Mouse (Mus musculus): ENCODE results near the gene Tbl3.

The Tbl3 gene

GRCm38 (mm10) chr17:24706982-24707800 lies at the start of gene Tbl3:
TSS of gene Tbl3 (minus strand) at chr17:24707660.
- 3% methylated on average over 32 of the region's 32 CpGs for WGBS

- WGBS, result 1% methylated on average over 78 of the region's 82 CpGs
Measured at GRCm38 (mm10) chr17:24752415-24753394, 45.2 kb upstream of the Tbl3 start, which contains the start of gene Hs3st6. TSS of gene Hs3st6 (plus strand) at chr17:24752988.

DNA sequence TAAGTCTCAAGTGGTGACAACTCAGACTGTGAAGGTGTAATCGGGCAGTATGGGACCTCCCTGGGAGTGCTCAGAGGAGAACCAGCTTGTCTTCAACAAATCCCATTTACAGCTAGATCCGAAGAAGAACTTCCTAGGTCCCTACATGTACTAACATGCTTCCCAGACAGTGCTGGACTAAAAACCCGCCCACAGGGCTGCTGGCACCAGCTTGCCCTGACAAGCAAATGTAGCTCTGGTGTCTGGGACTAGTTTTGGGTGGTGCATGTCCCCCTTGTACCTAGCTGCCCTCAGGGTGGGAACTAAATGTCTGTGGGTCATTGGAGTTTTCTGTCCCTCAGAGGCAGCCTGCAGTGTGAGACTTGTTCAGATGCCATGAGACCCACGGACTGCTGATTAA lies 44.1 kb upstream of the Tbl3 start:
- WGBS, result 17% methylated on average over 4 of the region's 4 CpGs

DNA sequence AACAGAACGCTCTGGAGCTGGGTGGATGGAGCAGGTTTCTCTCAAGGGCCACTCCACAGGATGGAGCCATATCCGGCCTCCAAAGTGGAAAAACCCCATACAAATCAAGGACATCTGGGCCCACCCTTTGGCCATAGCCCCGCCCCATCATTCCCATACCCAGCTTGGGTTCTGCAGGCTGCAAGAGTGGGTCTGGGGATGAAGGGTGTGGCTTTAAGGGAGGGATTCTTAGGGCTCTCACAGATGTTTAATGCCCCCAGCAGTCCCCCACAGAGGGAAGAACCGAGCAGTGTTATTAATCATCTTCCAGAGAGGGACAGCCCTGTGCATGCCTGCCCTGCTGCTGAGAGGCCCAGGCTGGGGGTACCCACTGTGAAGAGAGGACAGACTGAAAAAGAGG lies 39.5 kb upstream of the Tbl3 start:
- WGBS, result 78% methylated on average over 4 of the region's 4 CpGs

DNA sequence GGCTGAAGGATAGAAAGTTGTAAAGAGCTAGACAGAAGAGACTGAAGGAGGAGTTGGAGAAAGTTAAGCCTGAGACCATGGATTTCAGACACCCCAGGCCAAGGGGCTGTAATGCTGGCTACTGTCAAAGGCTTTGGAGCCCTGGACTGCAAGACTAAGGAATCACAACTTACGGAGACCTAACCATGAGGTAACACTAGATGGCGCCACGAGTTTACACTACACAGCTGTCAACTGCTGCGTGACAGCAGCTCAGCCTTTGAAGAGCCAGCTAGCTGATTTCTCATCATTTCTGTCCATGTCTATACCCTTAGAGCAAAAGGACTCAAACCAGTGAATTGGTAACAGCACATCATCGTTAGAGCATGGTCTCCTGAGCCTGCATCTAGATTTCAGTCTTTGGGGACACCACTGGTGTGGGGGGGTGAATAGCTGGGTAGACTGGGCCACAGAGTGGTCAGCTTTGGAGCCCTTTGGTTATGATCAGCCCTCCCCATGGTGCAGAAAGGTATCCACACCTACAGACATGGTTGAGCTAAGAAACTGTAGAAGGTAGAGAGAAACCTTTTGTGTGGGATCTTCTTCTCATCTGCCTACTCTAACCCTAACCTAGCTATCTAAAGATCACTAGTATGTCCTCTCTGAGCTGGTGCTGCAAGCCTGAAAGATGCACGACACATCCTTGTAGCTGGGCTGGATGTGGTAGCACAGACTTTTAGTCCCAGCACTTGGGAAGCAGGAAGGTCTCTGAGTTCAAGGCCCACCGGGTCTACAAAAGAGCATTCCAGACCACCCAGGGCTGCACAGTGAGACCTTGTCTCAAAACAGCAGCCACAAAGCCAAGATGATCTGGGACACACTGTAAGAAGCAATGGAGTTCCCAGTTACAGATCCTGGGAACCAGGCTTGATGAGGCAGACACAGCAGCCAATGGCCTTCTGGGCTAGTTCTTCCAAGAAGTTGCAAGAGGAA lies 38.4 kb upstream of the Tbl3 start:
- 23% methylated on average over 7 of the region's 7 CpGs for WGBS

DNA sequence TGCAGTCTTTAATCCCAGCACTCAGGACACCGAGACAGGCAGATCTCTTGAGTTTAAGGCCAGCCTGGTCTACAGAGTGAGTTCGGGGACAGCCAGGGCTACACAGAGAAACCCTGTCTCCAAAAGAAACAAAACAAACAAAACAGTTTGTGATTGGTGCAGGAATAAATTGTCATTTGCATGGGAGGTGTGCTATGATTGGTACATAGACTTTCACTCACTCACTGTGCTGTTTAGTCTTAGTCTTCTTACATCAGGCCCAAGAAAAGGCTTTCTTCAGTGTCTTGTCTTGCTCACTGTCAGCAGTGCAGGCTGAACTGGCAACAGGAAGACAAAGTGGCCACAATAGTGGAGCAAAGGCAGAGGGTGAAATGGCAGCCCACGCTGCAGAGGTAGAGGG lies 36.9 kb upstream of the Tbl3 start:
- 81% methylated on average over 3 of the region's 3 CpGs for WGBS

- WGBS, result 81% methylated on average over 5 of the region's 5 CpGs
Measured at GRCm38 (mm10) chr17:24743896-24744295, 36.4 kb upstream of the Tbl3 start.

DNA sequence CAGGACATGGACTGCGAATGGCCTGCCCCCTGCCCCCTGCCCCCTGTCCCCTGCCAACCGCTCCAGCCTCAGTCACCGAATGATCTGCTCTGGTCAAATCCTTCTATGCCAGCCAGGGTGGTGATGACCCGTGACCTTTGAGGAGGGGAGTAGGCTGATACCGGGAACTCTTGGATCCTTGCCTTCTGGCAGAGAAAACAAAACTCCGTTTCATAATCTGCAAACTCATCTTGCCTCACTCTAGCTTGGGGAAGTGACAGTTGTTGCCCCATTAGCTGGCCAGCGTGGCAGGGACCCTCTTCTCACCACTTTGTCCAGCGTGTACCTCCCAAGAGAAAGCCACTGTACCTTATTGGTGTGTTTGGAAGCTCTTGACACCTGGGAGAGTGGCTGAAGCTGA lies 34.8 kb upstream of the Tbl3 start:
- 75% methylated on average over 8 of the region's 8 CpGs for WGBS

GRCm38 (mm10) chr17:24739926-24740325 lies 32.5 kb upstream of the Tbl3 start:
- 90% methylated on average over 8 of the region's 8 CpGs for WGBS

- 86% methylated on average over 4 of the region's 4 CpGs for WGBS
Measured at GRCm38 (mm10) chr17:24738238-24738637, 30.8 kb upstream of the Tbl3 start.

- 18% methylated on average over 8 of the region's 8 CpGs for whole genome bisulfite sequencing
Measured at GRCm38 (mm10) chr17:24737135-24737810, 29.8 kb upstream of the Tbl3 start.

GRCm38 (mm10) chr17:24736330-24737051 lies 29.0 kb upstream of the Tbl3 start, which contains the start of gene Msrb1:
TSS of gene Msrb1 (plus strand) at chr17:24736642.
- WGBS, result 1% methylated on average over 29 of the region's 29 CpGs

DNA sequence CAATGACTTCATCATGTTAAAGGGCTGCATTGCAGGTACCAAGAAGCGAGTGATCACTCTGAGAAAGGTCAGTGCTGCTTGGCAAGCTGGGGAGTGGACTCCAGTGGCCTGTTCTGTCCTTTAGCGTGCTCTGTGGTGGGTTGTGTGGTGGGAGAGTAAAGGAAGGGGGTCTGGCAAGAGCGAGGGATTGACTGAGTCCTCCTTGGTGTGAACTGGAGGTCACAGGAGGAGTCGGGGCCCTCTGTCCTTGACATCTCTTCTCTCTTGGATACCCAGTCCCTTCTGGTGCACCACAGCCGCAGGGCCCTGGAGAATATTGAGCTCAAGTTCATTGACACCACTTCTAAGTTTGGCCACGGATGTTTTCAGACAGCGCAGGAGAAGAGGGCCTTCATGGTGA lies 28.0 kb upstream of the Tbl3 start:
- WGBS, result 93% methylated on average over 7 of the region's 7 CpGs

GRCm38 (mm10) chr17:24734513-24734912 lies 27.1 kb upstream of the Tbl3 start:
- 83% methylated on average over 1 of the region's 1 CpGs for WGBS

DNA sequence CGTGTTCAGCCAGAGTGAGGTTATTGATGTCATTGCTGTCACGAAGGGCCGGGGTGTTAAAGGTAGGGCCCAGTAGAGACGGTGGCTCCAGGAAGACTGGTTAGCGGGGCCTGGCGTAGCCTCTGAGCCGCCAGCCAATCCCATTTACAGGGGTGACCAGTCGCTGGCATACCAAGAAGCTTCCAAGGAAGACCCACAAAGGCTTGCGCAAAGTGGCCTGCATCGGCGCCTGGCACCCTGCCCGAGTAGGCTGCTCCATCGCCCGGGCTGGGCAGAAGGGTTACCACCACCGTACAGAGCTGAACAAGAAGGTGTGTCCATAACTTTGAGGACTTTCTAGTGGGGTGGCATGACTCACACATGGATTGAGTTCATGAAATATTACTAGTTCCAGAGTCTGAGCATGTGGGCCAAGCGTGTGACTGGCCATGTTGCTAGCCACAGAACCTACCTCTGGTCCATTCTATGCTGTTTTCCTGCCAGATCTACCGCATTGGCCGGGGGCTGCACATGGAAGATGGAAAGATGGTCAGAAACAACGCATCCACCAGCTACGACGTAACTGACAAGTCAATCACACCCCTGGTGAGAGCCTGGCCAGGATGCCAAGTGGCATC lies 26.1 kb upstream of the Tbl3 start:
- 90% methylated on average over 21 of the region's 21 CpGs for WGBS

DNA sequence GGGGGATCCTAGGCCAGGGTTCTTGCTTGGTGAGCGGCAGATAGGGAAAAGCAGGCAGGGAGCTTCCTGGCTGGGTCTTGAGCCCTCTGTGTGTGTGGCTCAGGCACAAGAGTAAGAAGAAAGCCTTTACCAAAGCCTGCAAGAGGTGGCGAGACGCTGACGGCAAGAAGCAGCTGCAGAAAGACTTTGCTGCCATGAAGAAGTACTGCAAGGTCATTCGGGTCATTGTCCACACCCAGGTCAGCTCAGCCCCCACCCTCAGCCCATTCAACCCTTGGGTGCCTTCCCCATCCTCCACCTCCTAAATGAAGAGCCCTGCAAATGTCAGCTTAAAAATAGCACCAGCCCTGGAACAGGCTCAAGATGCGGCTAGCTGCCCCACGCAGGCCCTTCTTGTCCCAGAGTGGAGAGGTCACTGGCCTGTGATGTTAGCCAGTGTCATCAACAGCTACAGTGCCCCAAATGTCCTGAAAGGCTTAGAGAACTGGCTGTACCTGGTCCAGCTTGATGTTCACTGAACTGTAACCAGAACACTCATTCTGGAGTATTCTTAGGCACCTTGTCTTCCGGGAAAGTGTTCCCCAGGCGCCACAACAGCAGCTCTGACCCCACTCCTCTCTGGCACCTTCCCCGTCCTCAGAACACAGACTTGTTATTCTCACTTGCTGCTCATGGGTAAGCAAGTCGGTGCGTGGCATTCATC lies 24.9 kb upstream of the Tbl3 start:
- 82% methylated on average over 12 of the region's 12 CpGs for WGBS

GRCm38 (mm10) chr17:24730787-24731186 lies 23.3 kb upstream of the Tbl3 start:
- WGBS, result 87% methylated on average over 14 of the region's 14 CpGs

GRCm38 (mm10) chr17:24729067-24729466 lies 21.6 kb upstream of the Tbl3 start:
- 75% methylated on average over 6 of the region's 6 CpGs for WGBS

- 74% methylated on average over 17 of the region's 17 CpGs for WGBS
Measured at GRCm38 (mm10) chr17:24728184-24728583, 20.7 kb upstream of the Tbl3 start.
